Mouse (Mus musculus): ENCODE data around the gene Vamp1. TPM values are rescaled to one million over a fixed set of nuclear protein-coding genes. Genes with fewer than 3 reads are reported as not detected.
"Not testable (repeated sequence)": the region's sequence is repeated elsewhere in the genome, so short reads cannot be mapped to it uniquely, and the experiment has no call there.

Vamp1 gene
- polyA plus RNA-seq, 1 experiment from 2014 or later: 3.3 TPM

- no peaks in the 10 kb centered on the region for H3K27me3 ChIP-seq (ENCODE audit: insufficient read depth, poor library complexity, severe bottlenecking)
- H3K4me1 ChIP-seq (replicated peaks): no peaks in the 10 kb centered on the region; the same call in 1 of the 2 replicates
- no peaks in the 10 kb centered on the region for H3K9me3 ChIP-seq
- no peaks in the 10 kb centered on the region for H3K36me3 ChIP-seq
- WGBS: 83% methylated on average over 10 of the region's 10 CpGs
- H3K27ac ChIP-seq: no peak overlapping the region
- no peak for DNase-seq (ENCODE audit: low spot score)
- no peak overlapping the region for H3K4me3 ChIP-seq
Observed at GRCm38 (mm10) chr6:125260006-125260555, 44.7 kb downstream of the Vamp1 start.

GRCm38 (mm10) chr6:125264219-125264618, 48.9 kb downstream of the Vamp1 start:
- H3K4me3 ChIP-seq: no peak overlapping the region
- H3K4me1 ChIP-seq (replicated peaks): no peaks in the 10 kb centered on the region
- H3K27ac ChIP-seq: no peak overlapping the region
- WGBS: 91% methylated on average over 9 of the region's 9 CpGs
- DNase-seq (ENCODE audit: low spot score): no peak
- H3K27me3 ChIP-seq (ENCODE audit: insufficient read depth, poor library complexity, severe bottlenecking): no peaks in the 10 kb centered on the region
- H3K36me3 ChIP-seq: no peaks in the 10 kb centered on the region
- no peaks in the 10 kb centered on the region for H3K9me3 ChIP-seq

- no peak overlapping the region for H3K4me3 ChIP-seq
- DNase-seq (ENCODE audit: low spot score): no peak
- H3K4me1 ChIP-seq (replicated peaks): no peaks in the 10 kb centered on the region
- no peaks in the 10 kb centered on the region for H3K9me3 ChIP-seq
- 56% methylated on average over 10 of the region's 10 CpGs for WGBS
- H3K36me3 ChIP-seq: no peaks in the 10 kb centered on the region
- H3K27me3 ChIP-seq (ENCODE audit: insufficient read depth, poor library complexity, severe bottlenecking): peaks cover under 1% of the 10 kb centered on the region; the same call in 1 of the 2 replicates
- no peak overlapping the region for H3K27ac ChIP-seq
Observed at GRCm38 (mm10) chr6:125265239-125265638, 49.9 kb downstream of the Vamp1 start.

- Histone ChIP-seq H3K4me3 (no peak overlapping the region), H3K9me3 (no peaks in the 10 kb centered on the region), H3K27me3 (ENCODE audit: insufficient read depth, poor library complexity, severe bottlenecking) (peaks cover 9% of the 10 kb centered on the region; the same call in 1 of the 2 replicates), H3K36me3 (no peaks in the 10 kb centered on the region), H3K4me1 (replicated peaks) (0 out of 2 replicates have a peak, but pooled peaks cover under 1% of the 10 kb centered on the region), H3K27ac (no peak overlapping the region)
- no peak for DNase-seq (ENCODE audit: low spot score)
- WGBS: 73% methylated on average over 13 of the region's 13 CpGs
Observed at GRCm38 (mm10) chr6:125266091-125266490, 50.7 kb downstream of the Vamp1 start.

- H3K4me1 ChIP-seq (replicated peaks); H3K27ac ChIP-seq; H3K9me3 ChIP-seq; DNase-seq (ENCODE audit: low spot score); H3K4me3 ChIP-seq; H3K36me3 ChIP-seq: not testable (repeated sequence)
- H3K27me3 ChIP-seq (ENCODE audit: insufficient read depth, poor library complexity, severe bottlenecking): peaks cover 12% of the 10 kb centered on the region; the same call in 1 of the 2 replicates
- WGBS: 71% methylated on average over 6 of the region's 6 CpGs
Observed at GRCm38 (mm10) chr6:125266600-125266999, 51.2 kb downstream of the Vamp1 start.

DNA sequence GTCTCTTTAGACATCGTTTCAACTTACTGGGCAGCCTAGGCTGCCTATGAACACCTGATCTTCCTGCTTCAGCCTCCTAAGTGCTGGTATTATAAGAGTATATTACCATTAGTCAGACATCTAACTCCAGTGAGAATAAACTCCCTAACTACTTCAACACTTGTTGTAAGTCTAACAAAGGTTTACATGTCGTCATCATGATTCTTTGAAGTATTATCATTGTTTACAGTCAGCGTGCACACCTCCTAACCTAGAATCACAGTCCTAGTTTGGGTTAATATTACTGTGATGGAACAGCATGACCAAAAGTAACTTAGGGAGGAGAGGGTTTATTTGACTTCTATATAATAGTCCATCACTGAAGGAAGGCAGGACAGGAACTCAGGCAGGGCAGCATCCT, 52.1 kb downstream of the Vamp1 start:
- Histone ChIP-seq H3K4me3 (no peak overlapping the region), H3K36me3 (no peaks in the 10 kb centered on the region), H3K27ac (no peak overlapping the region), H3K27me3 (ENCODE audit: insufficient read depth, poor library complexity, severe bottlenecking) (peaks cover 15% of the 10 kb centered on the region), H3K4me1 (replicated peaks) (peaks cover 9% of the 10 kb centered on the region), H3K9me3 (no peaks in the 10 kb centered on the region)
- no peak for DNase-seq (ENCODE audit: low spot score)
- WGBS: 91% methylated on average over 3 of the region's 3 CpGs

DNA sequence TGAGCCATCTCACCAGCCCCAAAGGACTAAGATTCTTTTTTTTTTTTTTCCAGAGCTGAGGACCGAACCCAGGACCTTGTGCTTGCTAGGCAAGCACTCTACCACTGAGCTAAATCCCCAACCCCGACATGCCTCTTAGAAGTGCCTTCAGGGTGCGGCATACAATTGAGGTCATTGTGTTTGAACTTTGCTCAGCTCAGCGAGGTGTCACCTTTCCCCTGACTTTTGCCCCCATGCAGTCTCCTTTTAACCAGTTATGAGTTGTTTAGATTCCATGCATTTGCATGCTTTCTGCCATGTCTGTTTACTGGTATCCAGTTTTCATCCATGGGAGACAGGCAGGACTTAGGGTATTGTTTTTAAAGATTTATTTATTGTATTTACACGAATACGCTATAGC, 53.4 kb downstream of the Vamp1 start:
- Histone ChIP-seq H3K27ac (no peak overlapping the region), H3K4me1 (replicated peaks) (peaks cover 9% of the 10 kb centered on the region), H3K4me3 (no peak overlapping the region), H3K9me3 (no peaks in the 10 kb centered on the region), H3K36me3 (no peaks in the 10 kb centered on the region), H3K27me3 (ENCODE audit: insufficient read depth, poor library complexity, severe bottlenecking) (peaks cover 18% of the 10 kb centered on the region)
- DNase-seq (ENCODE audit: low spot score): no peak
- 45% methylated on average over 6 of the region's 6 CpGs for WGBS

DNA sequence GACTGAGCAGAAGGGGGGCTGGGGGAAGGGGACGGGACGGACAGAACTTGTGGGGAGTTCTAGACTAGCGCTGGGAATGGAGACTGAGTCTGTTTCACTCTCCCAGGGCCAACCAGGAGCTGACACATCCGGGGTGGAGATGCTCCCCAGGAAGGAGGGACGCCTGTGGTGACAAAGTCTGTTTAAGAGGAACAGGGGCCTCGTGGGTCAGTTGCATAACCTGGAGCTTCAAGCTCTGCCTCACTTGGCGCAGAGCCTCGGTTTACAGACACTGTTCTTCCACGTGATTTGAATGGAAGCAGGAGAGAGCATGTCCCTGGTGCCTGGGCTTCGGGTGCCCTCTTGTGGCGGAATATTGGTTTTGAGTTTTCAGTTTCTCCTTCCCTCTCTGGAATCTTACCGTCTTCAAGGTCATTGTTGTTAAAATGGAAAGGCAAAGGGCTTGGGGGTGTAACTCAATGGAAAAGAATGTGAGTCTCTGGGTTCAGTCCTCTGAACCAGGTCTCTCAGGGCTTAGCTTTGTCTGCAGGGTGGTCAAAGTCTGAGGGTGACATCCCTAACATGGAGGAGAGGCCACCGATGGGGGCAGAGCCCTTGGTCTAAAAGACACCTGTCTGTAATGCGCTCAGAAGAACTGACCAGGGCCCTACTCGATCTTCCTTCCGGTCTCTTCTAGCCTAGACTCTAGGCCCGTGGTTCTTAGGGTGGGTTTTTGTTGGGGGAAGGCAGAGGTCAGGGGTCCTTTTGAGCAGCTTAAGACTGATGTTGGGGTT, 56.3 kb downstream of the Vamp1 start:
- H3K9me3 ChIP-seq: no peaks in the 10 kb centered on the region
- 23% methylated on average over 17 of the region's 17 CpGs for WGBS
- peak overlapping the region; percentile 28 for H3K4me3 ChIP-seq
- H3K4me1 ChIP-seq (replicated peaks): peaks cover 9% of the 10 kb centered on the region
- DNase-seq (ENCODE audit: low spot score): peak; percentile 83
- H3K27me3 ChIP-seq (ENCODE audit: insufficient read depth, poor library complexity, severe bottlenecking): peaks cover 18% of the 10 kb centered on the region
- no peaks in the 10 kb centered on the region for H3K36me3 ChIP-seq
- H3K27ac ChIP-seq: peak overlapping the region; percentile 71

DNA sequence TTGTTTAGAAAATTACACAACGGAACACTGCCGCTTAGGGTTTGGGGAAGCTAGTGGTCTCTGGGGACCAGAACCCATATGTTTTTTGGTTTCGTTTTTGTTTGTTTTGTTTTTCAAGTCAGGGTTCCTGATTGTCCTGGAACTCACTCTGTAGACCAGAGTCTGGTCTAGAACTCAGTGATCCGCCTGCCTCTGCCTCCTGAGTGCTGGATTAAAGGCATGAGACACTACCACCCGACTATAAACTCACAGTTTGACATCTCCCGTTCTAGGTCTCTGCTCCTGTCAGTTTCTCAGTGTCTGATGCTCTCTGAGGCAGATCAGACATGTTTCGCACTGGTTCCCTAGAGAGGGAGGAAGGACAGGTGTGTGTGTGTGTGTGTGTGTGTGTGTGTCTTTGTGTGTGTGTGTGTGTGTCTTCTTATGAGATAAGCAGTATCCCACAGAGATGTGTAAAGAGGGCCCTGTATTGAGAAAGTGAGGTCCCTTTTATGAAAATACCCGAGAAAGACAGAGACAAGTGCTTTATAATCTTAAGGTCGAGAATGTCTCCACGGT, 57.0 kb downstream of the Vamp1 start:
- no peaks in the 10 kb centered on the region for H3K36me3 ChIP-seq
- WGBS: 81% methylated on average over 10 of the region's 10 CpGs

GRCm38 (mm10) chr6:125274841-125275563, 59.7 kb downstream of the Vamp1 start:
- Histone ChIP-seq H3K4me3 (no peak overlapping the region), H3K27ac (no peak overlapping the region), H3K4me1 (replicated peaks) (peaks cover 9% of the 10 kb centered on the region), H3K9me3 (no peaks in the 10 kb centered on the region), H3K36me3 (no peaks in the 10 kb centered on the region), H3K27me3 (ENCODE audit: insufficient read depth, poor library complexity, severe bottlenecking) (peaks cover 21% of the 10 kb centered on the region)
- WGBS: 62% methylated on average over 15 of the region's 15 CpGs
- DNase-seq (ENCODE audit: low spot score): peak; percentile 21

More for the DNA sequence above, 57.0 kb downstream of the Vamp1 start:
- Histone ChIP-seq H3K4me3 (no peak overlapping the region), H3K27ac (0 out of 2 replicates have a peak overlapping the region, but pooled peaks have one; percentile 12), H3K27me3 (ENCODE audit: insufficient read depth, poor library complexity, severe bottlenecking) (peaks cover 21% of the 10 kb centered on the region), H3K4me1 (replicated peaks) (peaks cover 9% of the 10 kb centered on the region), H3K9me3 (no peaks in the 10 kb centered on the region)
- no peak for DNase-seq (ENCODE audit: low spot score)

GRCm38 (mm10) chr6:125279729-125280128, 64.4 kb downstream of the Vamp1 start:
- Histone ChIP-seq H3K9me3 (no peaks in the 10 kb centered on the region), H3K4me1 (replicated peaks) (no peaks in the 10 kb centered on the region), H3K36me3 (no peaks in the 10 kb centered on the region), H3K4me3 (no peak overlapping the region), H3K27me3 (ENCODE audit: insufficient read depth, poor library complexity, severe bottlenecking) (0 out of 2 replicates have a peak, but pooled peaks cover 3% of the 10 kb centered on the region), H3K27ac (no peak overlapping the region)
- 65% methylated on average over 8 of the region's 8 CpGs for WGBS
- DNase-seq (ENCODE audit: low spot score): no peak

GRCm38 (mm10) chr6:125282721-125283120, 67.4 kb downstream of the Vamp1 start:
- DNase-seq (ENCODE audit: low spot score); H3K36me3 ChIP-seq; H3K27ac ChIP-seq; H3K27me3 ChIP-seq (ENCODE audit: insufficient read depth, poor library complexity, severe bottlenecking); H3K4me3 ChIP-seq; H3K4me1 ChIP-seq (replicated peaks); H3K9me3 ChIP-seq: not testable (repeated sequence)
- WGBS: 93% methylated on average over 13 of the region's 13 CpGs

Measured in hindbrain, embryonic 10.5 days (tissue).